Mouse (Mus musculus): ENCODE data around the gene Jmjd8.
"Not testable (repeated sequence)": the region's sequence is repeated elsewhere in the genome, so short reads cannot be mapped to it uniquely, and the experiment has no call there.

Gene Jmjd8

GRCm38 (mm10) chr17:25861704-25862612 is 33.3 kb downstream of the Jmjd8 start:
- no peak for DNase-seq (ENCODE audit: low spot score)

DNA sequence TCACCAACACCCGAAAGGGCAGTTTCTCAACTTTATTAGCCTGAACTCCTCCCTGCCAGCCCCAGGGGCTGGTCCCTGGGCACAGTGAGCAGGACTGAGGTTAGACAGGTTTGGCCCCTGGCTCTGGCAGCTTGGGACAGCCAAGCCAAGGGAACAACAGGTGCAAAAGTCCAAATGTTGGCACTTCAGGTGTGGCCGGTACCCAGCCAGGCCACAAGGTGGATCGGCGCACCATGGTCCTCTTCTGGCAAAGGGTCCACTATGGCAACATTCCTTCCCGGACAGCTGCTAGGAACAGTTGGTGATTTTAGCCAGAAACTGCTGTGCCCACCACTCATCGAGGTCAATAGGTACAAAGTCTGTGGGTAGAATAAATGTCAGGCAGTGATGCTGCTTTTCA is 35.0 kb downstream of the Jmjd8 start:
- no peak for DNase-seq (ENCODE audit: low spot score)

DNA sequence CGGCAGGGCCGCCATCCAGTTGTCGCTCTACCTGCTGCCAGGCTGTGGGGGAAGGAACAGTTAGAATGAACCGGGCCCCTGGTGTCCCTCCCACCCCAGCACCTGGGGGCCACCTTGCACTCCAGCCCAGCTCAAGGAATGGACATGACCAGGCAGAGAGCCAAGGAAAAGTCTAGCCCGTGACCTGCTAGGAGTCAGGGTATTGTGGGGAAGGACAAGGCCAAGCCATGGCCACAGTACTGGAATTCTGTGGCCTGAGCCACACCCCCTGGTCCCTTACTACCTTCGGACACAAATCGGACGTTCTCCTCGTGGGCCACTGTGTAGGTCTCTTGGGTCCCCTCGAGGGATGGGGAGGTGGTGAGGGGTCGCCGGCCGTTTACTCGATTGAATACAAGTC is 35.6 kb downstream of the Jmjd8 start:
- no peak for DNase-seq (ENCODE audit: low spot score)

DNA sequence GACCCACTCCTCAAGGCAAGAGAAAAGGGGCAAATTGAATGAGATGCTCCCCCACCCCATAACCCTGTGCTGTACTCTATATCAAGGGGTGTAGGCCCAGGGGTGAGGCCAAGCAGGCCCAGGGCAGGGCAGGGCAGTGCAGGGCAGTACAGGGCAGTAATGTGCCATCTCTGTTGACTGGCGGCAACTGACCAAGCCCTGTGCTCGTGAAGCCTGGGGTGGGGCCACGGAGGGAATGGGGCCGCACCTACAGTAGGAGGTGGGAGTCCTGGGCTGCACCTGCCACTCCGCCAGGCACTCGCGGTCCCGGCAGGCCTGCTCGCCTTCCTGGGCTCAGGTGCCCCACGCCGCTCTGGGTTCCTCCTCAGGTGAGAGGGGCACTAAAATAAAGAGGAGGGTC is 36.6 kb downstream of the Jmjd8 start:
- no peak for DNase-seq (ENCODE audit: low spot score)

DNA sequence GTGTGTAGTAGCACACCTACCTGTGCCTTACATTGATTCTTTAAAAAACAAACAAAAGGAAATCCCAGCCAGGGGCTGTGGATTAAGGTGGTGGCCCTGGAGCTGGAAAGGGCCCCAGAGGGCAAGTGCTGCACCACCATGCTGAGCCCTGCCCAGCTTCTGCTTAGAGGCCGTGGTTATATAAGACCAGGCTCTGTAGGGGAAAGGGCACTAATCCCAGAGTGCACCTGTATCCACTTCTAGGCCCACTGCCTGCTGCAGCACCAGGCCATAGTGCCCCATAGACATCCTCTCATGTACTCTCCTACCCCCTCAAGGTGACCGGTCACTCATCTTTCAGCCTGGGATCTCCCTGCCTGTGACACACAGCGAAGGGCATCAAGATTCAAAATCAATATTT is 37.5 kb downstream of the Jmjd8 start:
- DNase-seq (ENCODE audit: low spot score): no peak

DNA sequence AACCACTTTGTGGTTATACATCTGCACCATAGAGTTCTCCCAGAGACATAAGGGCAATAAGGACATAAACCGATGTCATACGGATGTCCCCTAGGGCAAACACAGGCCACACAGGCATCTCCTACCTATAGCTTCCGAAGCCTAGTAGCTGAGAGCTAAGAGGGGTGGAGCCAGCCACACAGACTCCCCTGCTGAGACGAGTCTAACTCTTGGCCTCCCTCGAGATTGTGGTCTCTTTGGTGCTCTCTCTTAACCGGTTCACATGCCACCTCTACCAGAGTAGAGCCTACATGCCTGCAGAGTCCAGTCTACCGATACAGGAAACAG is 38.8 kb downstream of the Jmjd8 start:
- DNase-seq (ENCODE audit: low spot score): no peak

- DNase-seq (ENCODE audit: low spot score): peak; percentile 65
Measured at GRCm38 (mm10) chr17:25867836-25868600, 39.4 kb downstream of the Jmjd8 start.

- DNase-seq (ENCODE audit: low spot score): peak; percentile 70
Measured at GRCm38 (mm10) chr17:25868601-25869191, 40.0 kb downstream of the Jmjd8 start, which contains the start of gene Mcrip2. Gene Mcrip2, minus strand, starts transcription at chr17:25868764.

DNA sequence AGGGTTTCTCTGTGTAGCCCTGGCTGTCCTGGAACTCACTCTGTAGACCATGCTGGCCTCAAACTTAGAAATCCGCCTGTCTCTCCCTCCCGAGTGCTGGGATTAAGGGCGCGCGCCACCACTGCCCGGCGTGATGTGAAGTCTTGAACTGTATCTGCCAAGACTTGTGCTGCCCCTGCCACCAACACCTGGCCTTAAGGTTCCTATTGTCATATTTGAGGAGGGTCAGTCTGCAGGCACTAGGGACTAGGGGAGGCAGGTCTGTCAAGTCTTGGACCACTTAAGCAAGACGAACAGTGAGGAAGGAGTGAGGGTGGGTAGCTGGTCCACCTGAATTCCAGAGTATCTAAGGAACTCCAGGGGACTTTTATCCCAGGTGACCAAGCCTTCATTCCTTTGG is 40.8 kb downstream of the Jmjd8 start:
- no peak for DNase-seq (ENCODE audit: low spot score)

- no peak for DNase-seq (ENCODE audit: low spot score)
Measured at GRCm38 (mm10) chr17:25869954-25870353, 41.3 kb downstream of the Jmjd8 start.

DNA sequence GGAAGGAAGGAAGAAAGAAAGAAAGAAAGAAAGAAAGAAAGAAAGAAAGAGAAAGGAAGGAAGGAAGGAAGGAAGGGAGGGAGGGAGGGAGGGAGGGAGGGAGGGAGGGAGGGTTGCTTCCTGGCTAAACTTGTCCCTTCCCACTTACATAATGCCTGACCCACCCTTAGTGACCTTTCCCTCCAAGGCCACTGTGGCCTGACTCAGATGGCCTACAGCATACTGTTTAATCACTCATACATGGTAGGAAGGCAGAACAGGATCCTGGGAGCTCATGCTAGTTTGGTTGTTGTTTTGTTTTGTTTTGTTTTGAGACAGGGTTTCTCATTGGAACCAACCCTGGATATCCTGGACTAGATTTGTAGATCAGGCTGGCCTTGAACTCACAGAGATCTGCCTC is 42.9 kb downstream of the Jmjd8 start:
- DNase-seq (ENCODE audit: low spot score): not testable (repeated sequence)

- no peak for DNase-seq (ENCODE audit: low spot score)
Measured at GRCm38 (mm10) chr17:25872676-25873075, 44.0 kb downstream of the Jmjd8 start.

- no peak for DNase-seq (ENCODE audit: low spot score)
Measured at GRCm38 (mm10) chr17:25873405-25874147, 44.9 kb downstream of the Jmjd8 start.

DNA sequence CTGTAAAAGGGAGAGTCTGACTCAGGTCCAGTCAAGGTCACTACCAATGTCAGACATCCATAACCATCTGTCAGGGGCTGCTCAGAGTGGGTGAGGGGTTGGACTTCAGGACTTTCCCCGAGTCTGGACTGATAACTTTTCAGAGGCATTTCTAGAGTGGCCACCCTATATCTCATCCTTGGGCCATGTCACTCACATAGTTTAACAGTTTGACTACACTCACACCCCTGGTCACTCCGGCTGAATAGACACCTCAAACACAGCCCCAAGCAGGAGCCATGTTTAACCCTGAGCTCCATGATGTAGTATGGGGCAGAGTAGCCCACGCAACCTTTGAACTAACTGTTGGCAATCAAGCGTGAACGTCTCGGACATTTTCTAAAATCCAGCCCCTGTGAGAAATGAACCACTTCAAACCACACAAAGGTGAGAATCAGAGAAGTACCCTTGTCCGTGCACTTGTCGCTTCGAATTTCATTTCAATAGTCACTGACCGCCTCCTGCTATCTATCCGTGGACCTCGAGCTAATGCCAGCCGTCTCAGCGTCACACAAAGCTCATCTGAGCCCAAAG is 45.6 kb downstream of the Jmjd8 start:
- no peak for DNase-seq (ENCODE audit: low spot score)

DNA sequence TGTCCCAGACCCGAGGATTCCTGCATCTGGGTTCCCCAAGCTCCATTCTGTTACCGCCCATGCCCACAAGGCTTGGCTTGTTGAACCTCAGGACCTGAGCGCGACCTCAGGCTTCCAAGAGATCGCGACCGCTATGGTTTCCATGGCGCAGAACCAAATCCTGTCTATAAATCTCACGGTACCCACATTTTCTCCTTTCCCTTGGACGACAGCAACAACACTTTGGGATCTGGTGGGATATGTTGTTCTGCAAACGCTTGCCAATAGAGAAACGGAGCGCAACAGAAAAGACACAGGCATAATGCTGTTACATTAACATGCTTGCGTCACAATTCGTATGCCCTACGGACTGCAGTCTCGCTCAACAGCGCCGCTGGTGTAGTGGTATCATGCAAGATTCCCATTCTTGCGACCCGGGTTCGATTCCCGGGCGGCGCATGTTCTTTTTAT is 46.1 kb downstream of the Jmjd8 start, which contains the start of gene Mettl26:
Gene Mettl26 (plus strand): TSS at position 354 of the 450 bp plus-strand sequence.
- peak; percentile 95 for DNase-seq (ENCODE audit: low spot score)

- DNase-seq (ENCODE audit: low spot score): peak; percentile 78
Measured at GRCm38 (mm10) chr17:25875171-25876136, 46.8 kb downstream of the Jmjd8 start.

DNA sequence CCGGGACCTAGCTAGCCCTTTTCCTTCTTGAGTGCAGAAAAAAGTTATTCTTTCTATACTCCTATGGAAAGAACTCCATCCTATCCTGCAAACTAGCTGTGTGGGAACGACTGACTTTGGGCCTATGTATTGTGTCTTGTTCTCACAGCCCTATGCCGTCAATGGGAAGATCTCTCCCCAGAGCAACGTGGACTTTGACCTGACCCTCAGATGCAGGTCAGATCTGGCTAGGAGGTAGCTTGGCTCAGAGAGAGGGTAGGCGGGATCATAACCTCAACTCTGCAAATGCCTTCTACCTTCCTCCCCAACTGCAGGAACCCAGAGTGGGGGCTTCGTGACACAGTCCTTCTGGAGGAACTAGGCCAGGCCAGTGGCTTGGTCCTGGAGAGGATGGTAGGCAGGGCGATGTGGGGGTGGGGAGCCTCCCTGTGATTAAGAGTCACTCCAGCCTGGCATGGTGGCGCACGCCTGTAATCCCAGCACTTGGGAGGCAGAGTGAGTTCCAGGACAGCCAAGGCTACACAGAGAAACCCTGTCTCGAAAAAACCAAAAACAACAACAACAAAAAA is 47.8 kb downstream of the Jmjd8 start:
- no peak for DNase-seq (ENCODE audit: low spot score)

DNA sequence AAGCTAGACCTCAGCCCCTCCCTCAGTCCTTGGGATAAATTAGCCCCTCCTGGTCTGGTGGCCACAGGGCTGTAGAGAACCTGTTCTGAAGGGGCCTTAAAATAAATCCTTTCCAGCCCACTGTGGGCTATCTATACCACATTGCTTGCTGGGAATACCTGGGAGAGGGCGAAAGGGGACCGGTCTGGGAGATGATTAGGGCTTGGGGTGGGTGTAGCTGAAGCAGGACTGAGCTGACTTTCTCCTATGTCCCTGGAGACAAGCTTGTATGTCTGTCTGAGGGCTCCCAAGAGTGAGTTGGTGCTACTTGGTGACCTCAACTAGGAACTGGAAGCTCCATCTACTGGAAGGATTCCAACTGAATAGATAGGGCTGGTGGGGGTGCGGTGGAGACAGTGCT is 48.4 kb downstream of the Jmjd8 start:
- no peak for DNase-seq (ENCODE audit: low spot score)

DNA sequence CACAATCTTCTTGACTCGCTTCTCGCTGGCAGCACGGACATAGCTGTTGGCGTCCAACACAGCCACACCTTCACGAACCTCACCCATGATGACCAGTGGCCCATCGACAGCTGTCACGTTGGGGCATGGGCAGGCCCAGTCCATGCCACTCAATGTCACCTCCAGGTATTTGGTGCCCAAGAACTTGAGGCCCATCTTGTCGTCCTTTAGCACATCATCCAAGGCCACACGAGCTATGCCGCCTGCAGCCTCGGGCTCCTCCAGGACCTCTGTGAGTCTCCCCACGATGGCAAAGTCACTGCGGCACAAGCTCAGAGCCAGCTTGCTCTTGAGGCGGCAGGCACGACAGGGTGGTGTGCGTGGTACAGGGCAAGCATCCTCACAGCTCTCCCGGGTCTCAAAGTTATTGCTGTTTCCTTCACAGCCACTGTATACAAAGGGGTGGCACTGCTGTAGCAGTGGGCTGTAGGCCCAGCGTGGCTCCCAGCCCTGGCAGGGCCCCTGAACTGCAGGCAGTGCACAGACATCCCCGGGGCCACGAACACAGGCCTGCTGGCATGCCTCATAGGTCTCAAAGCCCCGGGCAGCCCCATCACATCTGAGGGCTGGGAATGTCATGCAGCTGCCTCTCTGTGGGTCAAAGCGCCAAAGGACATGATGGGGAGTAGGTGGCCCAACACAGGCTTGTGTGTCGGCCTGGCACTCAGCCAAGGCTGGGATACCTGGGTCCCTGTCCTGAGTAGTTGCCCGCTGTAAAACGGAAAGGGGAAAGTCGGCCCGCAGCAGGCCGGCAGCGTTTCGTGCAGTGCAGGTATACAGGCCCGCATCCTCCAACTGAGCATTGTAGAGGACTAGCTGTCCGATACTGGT is 49.3 kb downstream of the Jmjd8 start:
- DNase-seq (ENCODE audit: low spot score): no peak
